Mouse (Mus musculus): ENCODE results near the gene Gm5416. TPM values are rescaled to one million over a fixed set of nuclear protein-coding genes. Genes with fewer than 3 reads are reported as not detected.

Gene Gm5416
- polyA plus RNA-seq (2012; fragmentation: generic; extraction: Trizol), result not detected

GRCm38 (mm10) chr16:36209967-36210453 is at the start of gene Gm5416:
Gene Gm5416 (plus strand): TSS chr16:36210403.

GRCm38 (mm10) chr16:36183912-36184311 is 26.3 kb upstream of the Gm5416 start, which contains the start of gene Gm5483:
Gene Gm5483 (plus strand): TSS chr16:36184212.

GRCm38 (mm10) chr16:36221168-36221567 is 11.0 kb downstream of the Gm5416 start, which contains the start of gene 2010005H15Rik:
Gene 2010005H15Rik (plus strand): TSS chr16:36221468.

Other genes starting within 250 kb of the Gm5416 start
- gene Kpna1, start 231.7 kb upstream of the Gm5416 start, polyA plus RNA-seq (2012; fragmentation: generic; extraction: Trizol), result 1 to 10 TPM in 1 of 2 experiments, under 1 TPM in 1; 0.69 to 2.9 TPM
- 1 to 10 TPM in 1 of 2 experiments, under 1 TPM in 1; 0.39 to 3.4 TPM for gene Wdr5b, start 169.2 kb upstream of the Gm5416 start, polyA plus RNA-seq (2012; fragmentation: generic; extraction: Trizol)
- gene Fam162a, start 138.8 kb upstream of the Gm5416 start, polyA plus RNA-seq (2012; fragmentation: generic; extraction: Trizol), result 100 to 1,000 TPM in 1 of 2 experiments, 10 to 100 TPM in 1; 74.6 to 144 TPM
- gene Ccdc58, start 138.7 kb upstream of the Gm5416 start, polyA plus RNA-seq (2012; fragmentation: generic; extraction: Trizol), result 10 to 100 TPM; 13.4 to 26.5 TPM
- gene Csta1, start 79.2 kb upstream of the Gm5416 start, polyA plus RNA-seq (2012; fragmentation: generic; extraction: Trizol), result not detected
- not detected for gene Stfa2l1, start 53.6 kb upstream of the Gm5416 start, polyA plus RNA-seq (2012; fragmentation: generic; extraction: Trizol)
- not detected for gene Gm5483, start 26.2 kb upstream of the Gm5416 start, polyA plus RNA-seq (2012; fragmentation: generic; extraction: Trizol)
- gene 2010005H15Rik, start 11.1 kb downstream of the Gm5416 start, polyA plus RNA-seq (2012; fragmentation: generic; extraction: Trizol), result under 1 TPM in 1 of 2 experiments, not detected in 1; 0.92 TPM
- not detected for gene Stfa1, start 66.5 kb downstream of the Gm5416 start, polyA plus RNA-seq (2012; fragmentation: generic; extraction: Trizol)
- gene BC117090, start 123.9 kb downstream of the Gm5416 start, polyA plus RNA-seq (2012; fragmentation: generic; extraction: Trizol), result not detected
- not detected for gene BC100530, start 157.3 kb downstream of the Gm5416 start, polyA plus RNA-seq (2012; fragmentation: generic; extraction: Trizol)
- gene Stfa2, start 198.1 kb downstream of the Gm5416 start, polyA plus RNA-seq (2012; fragmentation: generic; extraction: Trizol), result not detected
- not detected for gene Stfa3, start 245.0 kb downstream of the Gm5416 start, polyA plus RNA-seq (2012; fragmentation: generic; extraction: Trizol)

All from C3H10T1/2 (cell line).